Mouse (Mus musculus) limb, embryonic 12.5 days (tissue): ENCODE results near the gene Slit2. TPM values are rescaled to one million over a fixed set of nuclear protein-coding genes. Genes with fewer than 3 reads are reported as not detected.

ENCODE experiments used
- ATAC-seq: fragments of 200-750 bp; cut with Nextera tagmentation; 2 replicates; pipeline ENCODE4 v1.8.0; 2017; ENCODE audit warnings: low read depth, moderate TSS enrichment; ENCODE audit not compliant: insufficient number of reproducible peaks, insufficient read depth, low FRiP score, low TSS enrichment
- H3K27ac ChIP-seq: fragments of 300-500 bp; sonication (generic); 2 replicates; pipeline ENCODE4 v1.5.1; 2016; ENCODE audit warnings: mild to moderate bottlenecking, moderate library complexity
- H3K27me3 ChIP-seq: fragments of 300-500 bp; sonication (generic); 2 replicates; pipeline ENCODE4 v1.6.1; 2016; ENCODE audit warnings: mild to moderate bottlenecking, moderate library complexity
- H3K36me3 ChIP-seq: fragments of 300-500 bp; sonication (generic); 2 replicates; pipeline ENCODE4 v1.6.1; 2016; ENCODE audit warnings: mild to moderate bottlenecking, moderate library complexity
- H3K4me1 ChIP-seq: fragments of 300-500 bp; sonication (generic); replicated peaks from 2 replicates; pipeline ENCODE4 v1.6.1; 2016
- H3K4me2 ChIP-seq: fragments of 300-500 bp; sonication (generic); 2 replicates; pipeline ENCODE4 v1.6.1; 2016; ENCODE audit warnings: mild to moderate bottlenecking, moderate library complexity
- H3K4me3 ChIP-seq: fragments of 300-500 bp; sonication (generic); replicated peaks from 2 replicates; pipeline ENCODE4 v1.5.1; 2016; ENCODE audit warnings: mild to moderate bottlenecking
- H3K9ac ChIP-seq: fragments of 300-500 bp; sonication (generic); replicated peaks from 2 replicates; pipeline ENCODE4 v1.6.1; 2016; ENCODE audit warnings: mild to moderate bottlenecking, moderate library complexity
- H3K9me3 ChIP-seq: fragments of 300-500 bp; sonication (generic); 2 replicates; pipeline ENCODE4 v1.6.1; 2016; ENCODE audit warnings: mild to moderate bottlenecking, moderate library complexity
- WGBS: fragments of 180-500 bp; shearing (Covaris S2); methylation state at CpG from one replicate; pipeline ENCODE4 v1.1.7; 2016; 5-methylcytosine and 5-hydroxymethylcytosine counted together
- microRNA-seq: library from miRNA; unstranded; fragments of <30 nt; microRNA quantifications from one replicate; pipeline ENCODE4, GENCODE M21; 2017
- polyA plus RNA-seq: library from polyadenylated mRNA; unstranded; fragments of >200 nt; fragmentation: Nextera tagmentation; extraction: Ambion mirVana; gene quantifications from 2 replicates; pipeline ENCODE4 v1.2.1, GENCODE M21; 2016

Slit2 gene
- polyA plus RNA-seq, 1 experiment from 2014 or later, result 33.0 TPM

- Histone ChIP-seq H3K9me3 (no peaks in the 10 kb centered on the region), H3K36me3 (no peaks in the 10 kb centered on the region), H3K4me2 (no peak overlapping the region), H3K4me3 (no peak overlapping the region), H3K27me3 (no peaks in the 10 kb centered on the region), H3K27ac (no peak overlapping the region), H3K9ac (no peak overlapping the region), H3K4me1 (0 out of 2 replicates have a peak, but pooled peaks cover 4% of the 10 kb centered on the region)
- 91% methylated on average over 3 of the region's 3 CpGs for WGBS
- no peak for ATAC-seq
Measured at GRCm38 (mm10) chr5:48333407-48333806, 350.5 kb downstream of the Slit2 start.

GRCm38 (mm10) chr5:48333884-48334513 lies 351.1 kb downstream of the Slit2 start:
- ATAC-seq, result no peak
- Histone ChIP-seq H3K9me3 (no peaks in the 10 kb centered on the region), H3K4me1 (0 out of 2 replicates have a peak, but pooled peaks cover 4% of the 10 kb centered on the region), H3K4me3 (no peak overlapping the region), H3K27me3 (no peaks in the 10 kb centered on the region), H3K36me3 (no peaks in the 10 kb centered on the region), H3K27ac (no peak overlapping the region), H3K4me2 (no peak overlapping the region), H3K9ac (no peak overlapping the region)
- WGBS, result 28% methylated on average over 9 of the region's 9 CpGs

- Histone ChIP-seq H3K27ac (no peak overlapping the region), H3K4me1 (no peaks in the 10 kb centered on the region), H3K4me3 (no peak overlapping the region), H3K9me3 (no peaks in the 10 kb centered on the region), H3K27me3 (no peaks in the 10 kb centered on the region), H3K36me3 (no peaks in the 10 kb centered on the region), H3K4me2 (no peak overlapping the region), H3K9ac (no peak overlapping the region)
- no peak for ATAC-seq
- WGBS, result 62% methylated on average over 7 of the region's 7 CpGs
Measured at GRCm38 (mm10) chr5:48340808-48341433, 358.0 kb downstream of the Slit2 start.

GRCm38 (mm10) chr5:48345095-48345982 lies 362.4 kb downstream of the Slit2 start:
- Histone ChIP-seq H3K36me3 (no peaks in the 10 kb centered on the region), H3K4me3 (no peak overlapping the region), H3K4me1 (no peaks in the 10 kb centered on the region), H3K4me2 (no peak overlapping the region), H3K9ac (no peak overlapping the region), H3K9me3 (no peaks in the 10 kb centered on the region), H3K27ac (no peak overlapping the region), H3K27me3 (0 out of 2 replicates have a peak, but pooled peaks cover 3% of the 10 kb centered on the region)
- no peak for ATAC-seq
- WGBS, result 48% methylated on average over 5 of the region's 5 CpGs

- WGBS, result 90% methylated on average over 2 of the region's 2 CpGs
- Histone ChIP-seq H3K9ac (no peak overlapping the region), H3K4me2 (no peak overlapping the region), H3K36me3 (no peaks in the 10 kb centered on the region), H3K9me3 (no peaks in the 10 kb centered on the region), H3K27ac (no peak overlapping the region), H3K4me3 (no peak overlapping the region), H3K4me1 (no peaks in the 10 kb centered on the region), H3K27me3 (0 out of 2 replicates have a peak, but pooled peaks cover 3% of the 10 kb centered on the region)
- no peak for ATAC-seq
Measured at GRCm38 (mm10) chr5:48345983-48346648, 363.2 kb downstream of the Slit2 start.

- Histone ChIP-seq H3K4me2 (no peak overlapping the region), H3K9ac (no peak overlapping the region), H3K27ac (no peak overlapping the region), H3K27me3 (0 out of 2 replicates have a peak, but pooled peaks cover 3% of the 10 kb centered on the region), H3K4me3 (no peak overlapping the region), H3K9me3 (no peaks in the 10 kb centered on the region), H3K36me3 (no peaks in the 10 kb centered on the region), H3K4me1 (no peaks in the 10 kb centered on the region)
- 87% methylated on average over 1 of the region's 1 CpGs for WGBS
- ATAC-seq, result no peak
Measured at GRCm38 (mm10) chr5:48349309-48349708, 366.4 kb downstream of the Slit2 start.

Small RNAs within 50 kb of the gene (microRNA-seq; reads per million reads assigned to microRNA genes)
- gene Mir218-1, result 10.9 reads per million, percentile 25 among the genes with 10 or more reads in this experiment
